Mouse (Mus musculus) midbrain, postnatal 0 days (tissue): ENCODE data around the gene Mcm3. TPM values are rescaled to one million over a fixed set of nuclear protein-coding genes. Genes with fewer than 3 reads are reported as not detected.

ENCODE experiments used
- ATAC-seq: fragments of 200-750 bp; cut with Nextera tagmentation; 2 replicates; pipeline ENCODE4 v1.8.0; 2017; ENCODE audit warnings: moderate number of reproducible peaks, mild to moderate bottlenecking, moderate TSS enrichment, moderate library complexity; ENCODE audit not compliant: low FRiP score
- DNase-seq: peaks from one replicate; pipeline ENCODE4 v3.0.0-alpha.2; 2015; ENCODE audit warnings: low spot score
- H3K27ac ChIP-seq: fragments of 300-500 bp; sonication (generic); 2 replicates; pipeline ENCODE4 v1.5.1; 2014; ENCODE audit warnings: low read depth, mild to moderate bottlenecking, low read length, mixed read lengths
- H3K27me3 ChIP-seq: fragments of 300-500 bp; sonication (generic); 2 replicates; pipeline ENCODE4 v1.6.1; 2014; ENCODE audit warnings: low read length, control low read depth, mixed read lengths; ENCODE audit not compliant: insufficient read depth
- H3K36me3 ChIP-seq: fragments of 300-500 bp; sonication (generic); 2 replicates; pipeline ENCODE4 v1.6.1; 2014; ENCODE audit warnings: low read length, control low read depth, mixed read lengths; ENCODE audit not compliant: insufficient read depth
- H3K4me1 ChIP-seq: fragments of 300-500 bp; sonication (generic); 2 replicates; pipeline ENCODE4 v1.6.1; 2014; ENCODE audit warnings: mild to moderate bottlenecking, control low read depth, antibody characterized with exemption, low read length, mixed read lengths; ENCODE audit not compliant: insufficient read depth
- H3K4me2 ChIP-seq: fragments of 300-500 bp; sonication (generic); 2 replicates; pipeline ENCODE4 v1.6.1; 2014; ENCODE audit warnings: low read depth, mild to moderate bottlenecking, low read length, mixed read lengths; ENCODE audit not compliant: poor library complexity, severe bottlenecking
- H3K4me3 ChIP-seq: fragments of 300-500 bp; sonication (generic); 2 replicates; pipeline ENCODE4 v1.5.1; 2014; ENCODE audit warnings: low read depth, mild to moderate bottlenecking, low read length, moderate library complexity
- H3K9ac ChIP-seq: fragments of 300-500 bp; sonication (generic); replicated peaks from 2 replicates; pipeline ENCODE4 v1.6.1; 2014; ENCODE audit warnings: mild to moderate bottlenecking, low read length, moderate library complexity, mixed read lengths; ENCODE audit not compliant: poor library complexity, severe bottlenecking
- H3K9me3 ChIP-seq: fragments of 300-500 bp; sonication (generic); 2 replicates; pipeline ENCODE4 v1.6.1; 2016; ENCODE audit warnings: low read length, control low read depth
- CTCF ChIP-seq: IDR thresholded peaks from 2 replicates; pipeline ENCODE4 v1.5.1; 2016; ENCODE audit warnings: antibody characterized with exemption, mild to moderate bottlenecking
- WGBS: fragments of 180-500 bp; shearing (Covaris S2); extraction: QIAGEN DNeasy Blood & Tissue Kit; methylation state at CpG from one replicate; pipeline ENCODE4 v1.1.7; 2014; 5-methylcytosine and 5-hydroxymethylcytosine counted together
- polyA plus RNA-seq: library from polyadenylated mRNA; unstranded; fragments of >200 nt; fragmentation: Nextera tagmentation; extraction: Ambion mirVana; gene quantifications from 2 replicates; pipeline ENCODE4 v1.2.1, GENCODE M21; 2015
- total RNA-seq: library from RNA; depleted of rRNA; stranded (reverse); fragments of >200 nt; gene quantifications from 2 replicates; pipeline ENCODE4 v1.2.3, GENCODE M21; 2014; rRNA removed

The Mcm3 gene
- 8.4 and 10.1 TPM in 2 replicates for total RNA-seq
- polyA plus RNA-seq = 6.3 and 8.0 TPM in 2 replicates

GRCm38 (mm10) chr1:20819771-20820605, at the start of gene Mcm3:
TSS of gene Mcm3 (minus strand) at chr1:20820312.
- no peak within 1 kb of the TSS for H3K27ac ChIP-seq
- H3K4me2 ChIP-seq = peak within 1 kb of the TSS; percentile 94
- no peaks in the 10 kb centered on the region for H3K4me1 ChIP-seq
- ATAC-seq (peak; percentile 100), DNase-seq (peak; percentile 99)
- H3K27me3 ChIP-seq = no peaks in the 10 kb centered on the region
- no peak for TF ChIP-seq CTCF
- no peaks in the 10 kb centered on the region for H3K9me3 ChIP-seq
- WGBS = under 1% methylated on average over 49 of the region's 52 CpGs
- no peaks in the 10 kb centered on the region for H3K36me3 ChIP-seq
- no peak within 1 kb of the TSS for H3K9ac ChIP-seq
- H3K4me3 ChIP-seq = peak within 1 kb of the TSS; percentile 52

DNA sequence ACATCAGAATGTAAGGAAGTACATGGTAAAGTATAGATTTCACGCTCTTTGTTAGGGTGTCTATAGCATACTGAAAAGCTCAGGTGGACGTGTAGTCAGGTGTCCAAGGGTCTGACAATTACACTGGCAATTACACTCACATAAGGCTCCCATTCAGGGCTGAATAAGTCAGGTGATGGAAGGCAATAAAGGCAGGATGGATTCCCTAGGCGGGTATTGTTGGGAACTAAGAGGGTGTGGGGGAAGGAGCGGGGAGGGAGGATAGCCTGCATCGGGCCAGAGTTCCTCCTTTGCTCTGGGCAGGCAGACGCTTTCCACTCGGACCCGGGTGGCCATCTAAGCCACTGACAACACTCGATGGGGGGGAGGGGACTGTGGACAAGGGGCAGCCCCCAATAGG, 47.9 kb upstream of the Mcm3 start:
- H3K4me2 ChIP-seq = no peak overlapping the region
- H3K27me3 ChIP-seq = no peaks in the 10 kb centered on the region
- 32% methylated on average over 9 of the region's 9 CpGs for WGBS
- H3K27ac ChIP-seq = peak overlapping the region; percentile 26; the same call in 1 of the 2 replicates
- no peaks in the 10 kb centered on the region for H3K36me3 ChIP-seq
- no peak overlapping the region for H3K9ac ChIP-seq
- peaks cover 7% of the 10 kb centered on the region; the same call in 1 of the 2 replicates for H3K4me1 ChIP-seq
- H3K9me3 ChIP-seq = no peaks in the 10 kb centered on the region
- DNase-seq (no peak), ATAC-seq (peak; percentile 20; the same call in 1 of the 2 replicates)
- no peak for TF ChIP-seq CTCF
- H3K4me3 ChIP-seq = no peak overlapping the region

DNA sequence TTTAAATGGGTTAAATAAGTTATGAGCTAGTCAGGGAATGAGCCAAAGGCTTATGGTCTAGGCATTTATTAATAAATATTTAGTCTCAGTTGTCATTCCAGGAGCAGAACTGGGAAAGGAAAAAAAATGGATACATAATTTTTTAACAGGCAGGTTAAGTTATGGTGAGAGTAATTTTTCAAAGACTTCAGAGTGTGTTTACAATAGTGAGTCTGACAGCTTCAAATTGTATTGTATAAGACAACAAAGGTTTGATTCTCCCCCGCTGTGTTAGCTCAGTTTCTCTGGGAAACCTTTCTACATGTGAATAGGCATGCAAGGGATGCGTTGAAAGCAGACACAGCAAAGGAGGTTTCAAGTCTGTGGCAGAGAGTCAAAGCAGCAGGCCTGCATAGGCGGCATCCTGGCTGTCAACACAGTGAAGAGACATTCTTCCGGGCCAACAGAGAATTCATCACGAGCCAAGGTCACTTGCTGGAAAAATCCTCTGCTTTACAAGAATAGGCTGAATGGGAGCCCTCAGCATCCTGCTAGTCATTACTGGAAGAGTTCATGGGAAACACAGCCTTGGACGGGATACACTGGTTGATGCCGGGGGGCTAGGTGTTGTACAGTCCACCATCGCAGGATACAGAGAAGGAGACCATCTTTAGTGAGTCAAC, 47.3 kb upstream of the Mcm3 start:
- Histone ChIP-seq H3K27me3 (no peaks in the 10 kb centered on the region), H3K36me3 (no peaks in the 10 kb centered on the region), H3K9me3 (no peaks in the 10 kb centered on the region), H3K9ac (no peak overlapping the region), H3K4me1 (peaks cover 7% of the 10 kb centered on the region; the same call in 1 of the 2 replicates), H3K4me3 (no peak overlapping the region), H3K27ac (peak overlapping the region; percentile 26; the same call in 1 of the 2 replicates), H3K4me2 (no peak overlapping the region)
- DNase-seq (peak; percentile 86), ATAC-seq (peak; percentile 76)
- no peak for TF ChIP-seq CTCF
- 13% methylated on average over 8 of the region's 8 CpGs for WGBS

- Histone ChIP-seq H3K36me3 (no peaks in the 10 kb centered on the region), H3K4me2 (no peak overlapping the region), H3K27ac (no peak overlapping the region), H3K9me3 (no peaks in the 10 kb centered on the region), H3K4me3 (no peak overlapping the region), H3K9ac (no peak overlapping the region), H3K4me1 (peaks cover 7% of the 10 kb centered on the region; the same call in 1 of the 2 replicates), H3K27me3 (no peaks in the 10 kb centered on the region)
- DNase-seq = no peak
- 85% methylated on average over 5 of the region's 5 CpGs for WGBS
- no peak for ATAC-seq
- no peak for TF ChIP-seq CTCF
Observed at GRCm38 (mm10) chr1:20863452-20864172, 43.5 kb upstream of the Mcm3 start.

GRCm38 (mm10) chr1:20861865-20862264, 41.8 kb upstream of the Mcm3 start:
- no peaks in the 10 kb centered on the region for H3K9me3 ChIP-seq
- TF ChIP-seq CTCF = no peak
- no peak overlapping the region for H3K4me3 ChIP-seq
- no peaks in the 10 kb centered on the region for H3K36me3 ChIP-seq
- H3K4me2 ChIP-seq = no peak overlapping the region
- 79% methylated on average over 3 of the region's 3 CpGs for whole genome bisulfite sequencing
- no peak for ATAC-seq
- no peak overlapping the region for H3K27ac ChIP-seq
- H3K4me1 ChIP-seq = no peaks in the 10 kb centered on the region
- no peaks in the 10 kb centered on the region for H3K27me3 ChIP-seq
- DNase-seq = no peak
- H3K9ac ChIP-seq = no peak overlapping the region
